Mouse (Mus musculus) hindbrain, embryonic 14.5 days (tissue): ENCODE measurements around the gene Tubb5. TPM values are rescaled to one million over a fixed set of nuclear protein-coding genes. Genes with fewer than 3 reads are reported as not detected.

Experiments used
- ATAC-seq: fragments of 200-750 bp; cut with Nextera tagmentation; 2 replicates; pipeline ENCODE4 v1.8.0; 2017; ENCODE audit warnings: moderate number of reproducible peaks, mild to moderate bottlenecking, moderate TSS enrichment, moderate library complexity; ENCODE audit not compliant: low FRiP score
- DNase-seq: peaks from one replicate; pipeline ENCODE4 v3.0.0-alpha.2; 2015; ENCODE audit warnings: low spot score
- H3K27ac ChIP-seq: fragments of 300-500 bp; sonication (generic); 2 replicates; pipeline ENCODE4 v1.5.1; 2014; ENCODE audit warnings: mild to moderate bottlenecking, moderate library complexity
- H3K27me3 ChIP-seq: fragments of 300-500 bp; sonication (generic); 2 replicates; pipeline ENCODE4 v1.6.1; 2014; ENCODE audit warnings: mild to moderate bottlenecking, low read length, mixed read lengths; ENCODE audit not compliant: control insufficient read depth, insufficient read depth
- H3K36me3 ChIP-seq: fragments of 300-500 bp; sonication (generic); replicated peaks from 2 replicates; pipeline ENCODE4 v1.6.1; 2014; ENCODE audit not compliant: control insufficient read depth, insufficient read depth
- H3K4me1 ChIP-seq: fragments of 300-500 bp; sonication (generic); replicated peaks from 2 replicates; pipeline ENCODE4 v1.6.1; 2014; ENCODE audit warnings: antibody characterized with exemption, low read length, mixed read lengths; ENCODE audit not compliant: control insufficient read depth, insufficient read depth
- H3K4me2 ChIP-seq: fragments of 300-500 bp; sonication (generic); replicated peaks from 2 replicates; pipeline ENCODE4 v1.6.1; 2014; ENCODE audit warnings: mild to moderate bottlenecking, moderate library complexity
- H3K4me3 ChIP-seq: fragments of 300-500 bp; sonication (generic); replicated peaks from 2 replicates; pipeline ENCODE4 v1.5.1; 2014; ENCODE audit warnings: mild to moderate bottlenecking, low read length
- H3K9ac ChIP-seq: fragments of 300-500 bp; sonication (generic); 2 replicates; pipeline ENCODE4 v1.6.1; 2014
- H3K9me3 ChIP-seq: fragments of 300-500 bp; sonication (generic); 2 replicates; pipeline ENCODE4 v1.6.1; 2016; ENCODE audit warnings: low read length; ENCODE audit not compliant: control insufficient read depth
- WGBS: fragments of 180-500 bp; shearing (Covaris S2); extraction: QIAGEN DNeasy Blood & Tissue Kit; methylation state at CpG from one replicate; pipeline ENCODE4 v1.1.7; 2014; 5-methylcytosine and 5-hydroxymethylcytosine counted together
- polyA plus RNA-seq: library from polyadenylated mRNA; unstranded; fragments of >200 nt; fragmentation: Nextera tagmentation; extraction: Ambion mirVana; gene quantifications from 2 replicates; pipeline ENCODE4 v1.2.1, GENCODE M21; 2014

Gene Tubb5
- polyA plus RNA-seq, 1 experiment from 2014 or later = 1,664 TPM

- H3K4me1 ChIP-seq = no peaks in the 10 kb centered on the region
- ATAC-seq = no peak
- H3K9me3 ChIP-seq = no peaks in the 10 kb centered on the region
- no peak overlapping the region for H3K9ac ChIP-seq
- H3K36me3 ChIP-seq = no peaks in the 10 kb centered on the region
- no peaks in the 10 kb centered on the region for H3K27me3 ChIP-seq
- DNase-seq = no peak
- H3K4me3 ChIP-seq = no peak overlapping the region
- no peak overlapping the region for H3K4me2 ChIP-seq
- no peak overlapping the region for H3K27ac ChIP-seq
- WGBS = 72% methylated on average over 6 of the region's 6 CpGs
Measured at GRCm38 (mm10) chr17:35812736-35813135, 25.4 kb downstream of the Tubb5 start.

DNA sequence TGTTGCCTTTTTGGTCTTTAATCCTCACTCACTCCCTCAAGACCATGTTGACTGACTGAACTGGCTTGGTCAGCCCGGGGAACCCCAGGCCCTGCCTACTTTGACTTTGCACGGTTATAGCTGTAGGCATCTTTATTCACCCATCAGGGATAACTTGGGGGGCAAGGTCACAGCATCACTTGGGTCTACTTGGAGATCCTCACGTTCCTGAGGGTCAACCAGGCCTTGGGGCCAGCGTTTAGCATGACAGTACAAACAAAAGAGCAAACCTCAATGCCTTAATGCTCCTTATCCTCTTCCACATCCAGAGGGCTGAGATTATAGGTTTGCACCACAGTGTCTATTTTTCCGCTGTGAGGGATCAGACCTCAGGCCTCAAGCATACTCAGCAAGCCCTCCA is 25.8 kb downstream of the Tubb5 start:
- Histone ChIP-seq H3K27ac (no peak overlapping the region), H3K36me3 (no peaks in the 10 kb centered on the region), H3K27me3 (no peaks in the 10 kb centered on the region), H3K9me3 (no peaks in the 10 kb centered on the region), H3K4me1 (no peaks in the 10 kb centered on the region), H3K4me3 (no peak overlapping the region), H3K4me2 (no peak overlapping the region), H3K9ac (no peak overlapping the region)
- 77% methylated on average over 5 of the region's 5 CpGs for WGBS
- no peak for DNase-seq
- no peak for ATAC-seq

DNA sequence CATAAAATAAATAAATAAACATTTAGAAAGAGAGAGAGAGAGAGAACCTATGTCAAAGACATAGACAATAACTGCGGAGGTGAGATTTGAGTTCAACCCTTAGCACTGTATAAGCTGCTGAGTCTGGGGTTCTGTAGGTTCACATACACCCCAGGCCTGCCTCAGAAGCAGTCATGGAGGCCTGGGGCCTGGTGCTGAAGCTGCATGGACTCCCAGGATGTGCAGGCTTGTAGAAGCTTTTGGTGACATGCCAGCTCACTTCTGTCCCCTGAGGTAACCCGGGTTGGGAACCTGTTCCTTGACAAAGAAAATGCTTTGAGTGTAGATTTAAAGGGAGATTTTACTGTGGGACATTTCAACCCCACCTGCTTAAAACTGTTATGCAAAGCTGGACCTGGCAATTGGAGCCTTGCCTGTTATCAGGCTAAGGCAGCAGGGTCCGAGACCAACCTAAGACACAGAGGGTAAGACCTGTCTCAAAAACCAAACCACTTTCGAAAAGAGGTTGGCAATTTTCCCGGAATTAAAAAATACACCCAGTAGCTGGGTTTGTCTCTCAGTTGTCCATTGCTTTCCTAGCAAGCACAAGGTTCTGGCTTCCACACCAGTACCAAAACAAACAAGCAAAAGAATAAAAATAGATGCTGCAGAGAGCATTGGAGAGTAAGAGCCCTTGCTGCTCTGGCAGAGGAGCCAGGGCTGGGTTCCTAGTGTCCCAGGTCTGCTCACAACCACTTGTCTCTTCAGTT is 27.0 kb downstream of the Tubb5 start:
- H3K27ac ChIP-seq = no peak overlapping the region
- DNase-seq (no peak), ATAC-seq (no peak)
- H3K4me1 ChIP-seq = no peaks in the 10 kb centered on the region
- no peaks in the 10 kb centered on the region for H3K9me3 ChIP-seq
- no peak overlapping the region for H3K9ac ChIP-seq
- 77% methylated on average over 5 of the region's 5 CpGs for WGBS
- H3K4me3 ChIP-seq = no peak overlapping the region
- H3K4me2 ChIP-seq = no peak overlapping the region
- no peaks in the 10 kb centered on the region for H3K36me3 ChIP-seq
- H3K27me3 ChIP-seq = no peaks in the 10 kb centered on the region

- DNase-seq (no peak), ATAC-seq (no peak)
- no peak overlapping the region for H3K4me2 ChIP-seq
- H3K4me3 ChIP-seq = no peak overlapping the region
- H3K27ac ChIP-seq = no peak overlapping the region
- H3K27me3 ChIP-seq = no peaks in the 10 kb centered on the region
- no peaks in the 10 kb centered on the region for H3K9me3 ChIP-seq
- no peaks in the 10 kb centered on the region for H3K4me1 ChIP-seq
- H3K9ac ChIP-seq = no peak overlapping the region
- H3K36me3 ChIP-seq = no peaks in the 10 kb centered on the region
- WGBS = 90% methylated on average over 11 of the region's 11 CpGs
Measured at GRCm38 (mm10) chr17:35809395-35809794, 28.7 kb downstream of the Tubb5 start.

DNA sequence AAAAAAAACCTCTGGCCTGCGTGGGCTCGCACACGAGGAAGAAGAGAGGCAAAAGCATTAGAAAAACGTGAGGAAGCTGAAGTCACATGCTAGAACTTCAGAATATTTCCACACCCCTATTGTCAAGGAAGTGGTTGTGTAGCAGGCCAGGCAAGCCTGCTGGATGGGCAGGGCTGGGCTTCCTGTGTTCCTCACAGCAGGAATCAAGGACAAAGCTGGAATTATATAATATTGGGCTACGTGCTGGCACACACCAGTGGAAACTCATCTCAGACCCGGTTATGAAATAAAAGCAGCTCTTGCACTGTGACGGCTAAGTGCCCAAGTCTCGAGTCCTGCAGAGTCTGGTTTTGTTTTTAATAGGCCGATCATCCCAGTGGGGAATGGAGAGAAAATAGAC is 30.0 kb downstream of the Tubb5 start:
- WGBS = 68% methylated on average over 9 of the region's 9 CpGs

DNA sequence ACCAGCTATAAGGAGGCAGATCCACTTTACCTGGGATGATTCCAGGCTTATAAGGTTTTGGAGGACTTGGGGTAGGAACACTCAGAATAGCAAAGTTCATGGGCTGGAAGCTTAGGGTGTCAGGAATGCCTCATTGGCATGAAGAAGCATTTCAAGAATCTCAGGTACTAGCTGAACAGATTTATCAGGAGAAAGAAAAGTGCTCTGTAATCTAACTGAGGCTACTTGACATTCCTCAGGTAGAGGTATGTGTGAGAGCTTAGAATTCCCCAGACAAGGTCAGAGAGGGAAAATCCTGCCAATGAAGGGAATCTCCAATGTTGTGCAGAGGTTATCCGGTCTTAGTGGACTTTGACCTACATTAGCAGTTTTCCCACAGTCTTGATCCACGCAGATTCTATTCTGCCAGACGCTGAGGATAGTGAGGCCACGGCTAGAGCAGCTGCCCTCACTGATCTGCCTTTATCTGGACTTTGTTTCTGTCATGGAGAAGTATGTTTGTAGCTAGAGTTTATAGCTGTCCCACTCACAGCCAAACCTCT is 34.2 kb downstream of the Tubb5 start:
- Histone ChIP-seq H3K4me2 (no peak overlapping the region), H3K9me3 (no peaks in the 10 kb centered on the region), H3K27ac (no peak overlapping the region), H3K9ac (no peak overlapping the region), H3K4me1 (no peaks in the 10 kb centered on the region), H3K27me3 (no peaks in the 10 kb centered on the region), H3K4me3 (no peak overlapping the region), H3K36me3 (no peaks in the 10 kb centered on the region)
- ATAC-seq = no peak
- no peak for DNase-seq
- 90% methylated on average over 4 of the region's 4 CpGs for WGBS

More for the DNA sequence above, 30.0 kb downstream of the Tubb5 start:
- no peaks in the 10 kb centered on the region for H3K36me3 ChIP-seq
- ATAC-seq (no peak), DNase-seq (no peak)
- H3K9ac ChIP-seq = no peak overlapping the region
- H3K9me3 ChIP-seq = no peaks in the 10 kb centered on the region
- no peaks in the 10 kb centered on the region for H3K4me1 ChIP-seq
- H3K27me3 ChIP-seq = no peaks in the 10 kb centered on the region
- H3K27ac ChIP-seq = no peak overlapping the region
- no peak overlapping the region for H3K4me2 ChIP-seq
- no peak overlapping the region for H3K4me3 ChIP-seq

- Histone ChIP-seq H3K27me3 (no peaks in the 10 kb centered on the region), H3K9me3 (peaks cover 4% of the 10 kb centered on the region; the same call in 1 of the 2 replicates), H3K27ac (no peak overlapping the region), H3K9ac (no peak overlapping the region), H3K4me2 (no peak overlapping the region), H3K4me3 (no peak overlapping the region), H3K36me3 (no peaks in the 10 kb centered on the region), H3K4me1 (no peaks in the 10 kb centered on the region)
- WGBS = 51% methylated on average over 6 of the region's 6 CpGs
- DNase-seq (no peak), ATAC-seq (no peak)
Measured at GRCm38 (mm10) chr17:35803020-35803419, 35.1 kb downstream of the Tubb5 start.

- no peak overlapping the region for H3K27ac ChIP-seq
- ATAC-seq = no peak
Measured at GRCm38 (mm10) chr17:35800905-35801304, 37.2 kb downstream of the Tubb5 start.

DNA sequence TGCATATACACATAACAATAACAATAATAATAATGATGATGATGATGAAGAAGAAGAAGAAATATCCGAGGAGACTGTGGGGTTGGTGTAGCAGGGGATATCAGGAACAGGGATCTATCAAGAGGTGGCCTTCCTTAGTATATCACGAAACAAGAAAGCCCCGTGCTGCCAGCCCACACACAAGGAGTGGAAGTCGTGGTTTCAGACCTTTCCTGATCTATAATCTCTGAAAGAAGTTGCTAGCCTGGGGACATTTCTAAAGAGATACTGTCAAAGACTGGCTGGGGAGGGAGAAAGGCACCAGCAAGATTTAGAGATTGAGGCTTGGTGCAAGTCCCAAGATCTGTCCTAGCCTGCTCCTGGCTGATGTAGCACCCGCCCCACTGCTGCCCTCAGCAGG is 41.3 kb downstream of the Tubb5 start:
- H3K27me3 ChIP-seq = no peaks in the 10 kb centered on the region
- DNase-seq (no peak), ATAC-seq (no peak)
- H3K9me3 ChIP-seq = peaks cover 4% of the 10 kb centered on the region; the same call in 1 of the 2 replicates
- H3K36me3 ChIP-seq = no peaks in the 10 kb centered on the region
- 78% methylated on average over 5 of the region's 5 CpGs for WGBS
- no peaks in the 10 kb centered on the region for H3K4me1 ChIP-seq
- H3K27ac ChIP-seq = no peak overlapping the region
- H3K4me3 ChIP-seq = no peak overlapping the region
- no peak overlapping the region for H3K9ac ChIP-seq
- H3K4me2 ChIP-seq = no peak overlapping the region

More at GRCm38 (mm10) chr17:35800905-35801304, 37.2 kb downstream of the Tubb5 start:
- Histone ChIP-seq H3K27me3 (no peaks in the 10 kb centered on the region), H3K4me2 (no peak overlapping the region), H3K4me1 (no peaks in the 10 kb centered on the region), H3K36me3 (no peaks in the 10 kb centered on the region), H3K9me3 (peaks cover 4% of the 10 kb centered on the region; the same call in 1 of the 2 replicates), H3K4me3 (no peak overlapping the region), H3K9ac (no peak overlapping the region)
- DNase-seq = no peak
- WGBS = 85% methylated on average over 2 of the region's 2 CpGs
